Mouse (Mus musculus) erythroblast, embryonic 14.5 days (primary cell): ENCODE results near the gene Csrp3.

ENCODE experiments used
- GATA1 ChIP-seq: IDR thresholded peaks from 2 replicates; pipeline ENCODE4 v1.6.1; 2012; ENCODE audit warnings: low read length, inconsistent platforms, mixed read lengths
- TAL1 ChIP-seq: IDR thresholded peaks from 3 replicates; pipeline ENCODE4 v1.6.1; 2012; ENCODE audit warnings: low read length, inconsistent platforms, mixed read lengths

DNA sequence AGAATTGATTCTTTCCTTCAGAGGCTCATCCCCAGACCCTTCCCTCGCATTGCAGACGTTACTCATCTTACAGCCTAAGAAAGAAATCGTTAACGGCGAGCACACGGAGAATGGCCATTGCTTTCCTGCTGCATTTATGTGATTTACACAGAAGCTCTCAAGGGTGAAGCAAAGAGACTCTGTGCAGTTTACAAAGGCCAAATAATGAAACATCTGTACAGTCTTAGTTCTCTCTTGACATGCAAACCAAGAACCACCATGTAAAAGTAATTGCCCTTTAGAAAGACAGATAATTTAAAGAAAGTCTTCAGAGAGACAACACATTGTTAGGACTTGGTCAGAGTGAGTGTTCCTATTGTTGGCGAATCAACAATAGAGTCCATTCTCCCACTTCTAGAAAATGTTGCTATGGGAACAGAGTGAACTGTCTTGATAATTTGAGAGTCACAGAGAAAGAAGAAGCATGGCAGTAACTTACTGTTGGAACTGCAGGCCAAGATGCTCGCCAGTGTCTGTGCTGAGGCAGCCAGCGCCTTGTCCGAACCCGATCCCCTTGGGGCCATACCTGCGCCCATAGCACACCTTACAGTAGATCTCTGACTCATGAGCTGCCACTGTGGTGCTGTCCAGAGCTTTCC is 12.7 kb downstream of the Csrp3 start:
- TF ChIP-seq TAL1 (no peak), GATA1 (no peak)
